Mouse (Mus musculus): ENCODE measurements around the gene Smarcd1.

- TF ChIP-seq POLR2A (IDR thresholded peaks at IDR 0.05; ENCODE audit: low read depth, low read length) (no peak), CTCF (IDR thresholded peaks at IDR 0.05; ENCODE audit: extremely low read depth, insufficient read length, insufficient replicate concordance, low read depth, low read length) (no peak)
Measured at GRCm38 (mm10) chr15:99723120-99723514, 21.2 kb downstream of the Smarcd1 start.

All from small intestine, adult 2 months (tissue).